Mouse (Mus musculus) liver, adult 2 months (tissue): ENCODE data around the gene Chrd.

Experiments
- CTCF ChIP-seq: fragments of 200-500 bp; IDR thresholded peaks from 2 replicates; pipeline ENCODE4 v1.5.1; 2011; ENCODE audit warnings: low read depth, low read length, control low read depth
- POLR2A ChIP-seq: fragments of 200-500 bp; IDR thresholded peaks from 2 replicates; pipeline ENCODE4 v1.6.1; 2011; ENCODE audit warnings: low read length, control low read depth; ENCODE audit not compliant: insufficient read depth; ENCODE audit errors: extremely low read depth

- TF ChIP-seq CTCF (no peak), POLR2A (peak; percentile 24; the same call in 1 of the 2 replicates)
These were observed 2.6 kb upstream of the Chrd start for GRCm38 (mm10) chr16:20730293-20730711.
